Mouse (Mus musculus): ENCODE measurements around the gene Zfp784.

DNA sequence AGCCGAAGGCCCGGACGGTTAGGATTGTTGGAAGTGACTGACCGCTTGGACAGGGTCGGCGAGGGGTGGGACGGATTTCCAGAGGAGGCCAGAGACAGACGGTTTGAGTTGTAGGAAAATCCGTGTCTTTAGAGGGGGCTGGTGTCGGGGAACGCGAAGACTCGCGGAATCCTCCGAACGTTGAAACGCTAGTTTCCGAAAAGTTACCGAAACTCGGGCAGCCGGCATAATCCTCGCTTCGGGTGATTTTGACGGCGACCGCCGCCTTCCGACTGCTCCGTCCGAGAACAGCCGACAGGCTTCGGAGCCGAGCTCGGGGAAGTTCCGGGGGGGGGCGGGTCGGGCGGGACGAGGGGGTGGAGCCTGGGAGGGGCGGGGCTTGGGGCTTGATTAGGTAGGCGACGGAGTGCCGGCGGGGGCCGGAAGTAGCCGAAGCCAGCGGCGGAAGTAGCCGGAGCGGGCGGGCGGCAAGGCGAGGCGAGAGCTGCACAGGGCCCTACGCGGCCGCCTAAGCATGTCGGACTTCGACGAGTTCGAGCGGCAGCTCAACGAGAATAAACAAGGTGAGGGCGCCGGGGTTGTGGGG, 23.6 kb upstream of the Zfp784 start, which contains the start of gene U2af2:
- TF ChIP-seq GATA1 (IDR thresholded peaks at IDR 0.05; ENCODE audit: low read length) (no peak), TAL1 (IDR thresholded peaks at IDR 0.05; ENCODE audit: low read length) (no peak)

All from erythroblast, embryonic 14.5 days (primary cell).